Mouse (Mus musculus) yolk sac, embryonic 10.5 days (tissue): ENCODE measurements around the gene Rrp7a.

Experiments used
- DNase-seq: peaks from one replicate; pipeline ENCODE4 v3.0.0-alpha.2; 2017; ENCODE audit warnings: low spot score

Rrp7a gene

DNA sequence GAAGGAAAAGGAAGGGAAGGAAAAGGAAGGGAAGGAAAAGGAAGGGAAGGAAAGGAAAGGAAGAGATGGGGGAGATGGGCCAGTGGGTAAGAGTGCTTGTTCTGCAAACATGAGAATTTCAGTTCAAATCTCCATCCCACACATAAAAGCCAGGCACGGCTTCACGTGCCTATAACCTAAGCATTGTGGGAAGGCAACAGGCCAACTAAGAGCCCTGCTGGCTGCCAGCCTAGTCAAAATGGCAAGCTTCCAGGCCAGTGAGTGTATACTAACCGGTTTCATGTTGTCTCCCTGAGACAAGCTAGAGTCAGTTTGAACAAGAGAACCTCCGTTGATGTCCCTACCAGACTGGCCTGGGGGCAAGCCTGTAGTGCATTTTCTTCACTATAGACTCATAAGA, 57.1 kb downstream of the Rrp7a start:
- no peak for DNase-seq
